17 mouse cellular contexts compared by ENCODE assay signal in the genomic region with DNA sequence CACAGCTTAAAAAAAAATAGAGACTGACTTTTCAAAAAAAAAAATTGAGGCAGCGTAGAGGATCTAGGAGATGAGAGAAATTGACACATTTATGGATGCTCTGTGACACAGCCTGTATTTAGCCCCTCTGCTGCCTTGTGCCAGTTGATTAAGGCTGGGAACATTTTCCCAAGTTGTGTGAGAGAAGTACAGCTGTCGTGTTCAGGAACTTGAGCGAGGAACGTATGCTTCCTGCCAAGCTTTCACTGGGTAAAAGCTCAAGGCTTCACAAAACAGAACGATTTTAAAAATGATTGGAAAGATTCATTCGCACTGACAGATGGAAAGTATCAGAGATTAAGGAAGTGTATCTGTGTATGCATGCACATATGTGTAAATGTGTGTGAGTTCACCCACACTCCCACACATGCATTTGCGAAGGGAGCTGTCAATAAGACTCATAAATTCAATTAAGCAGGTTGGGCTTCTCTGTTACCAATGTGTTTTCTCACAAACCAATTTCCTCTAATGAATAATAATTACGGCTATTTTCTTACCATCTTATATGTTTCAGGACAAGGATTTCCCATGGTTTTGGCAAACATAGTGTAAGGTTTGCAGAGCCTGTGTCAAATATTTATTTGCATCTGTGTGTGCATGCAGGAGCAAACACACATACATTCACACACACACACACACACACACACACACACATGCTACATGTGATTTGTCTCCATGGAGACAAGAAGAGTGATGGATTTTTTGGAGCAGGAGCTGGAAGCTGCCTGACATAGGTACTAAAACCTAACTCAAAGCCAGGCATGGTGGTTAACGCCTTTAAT.
DNase-seq lines count a peak whose midpoint lies in the region; ATAC-seq and TF ChIP-seq lines count a peak whose summit lies in the region.
"Had no signal": no experiment of that assay in that cellular context is flagged by ENCODE, and none has a peak within 500 bp of the region (broad histone marks: within the 10 kb centered on the region; RNA-seq: fewer than 3 reads in every experiment).

No protein-coding gene starts in this region.

- 82% methylated on average over 9 of the region's 9 CpGs for WGBS in forebrain, embryonic 13.5 days
- 89% methylated on average over 9 of the region's 9 CpGs for WGBS in forebrain, embryonic 12.5 days

- H3K4me1 ChIP-seq in forebrain, embryonic 13.5 days: no peaks in the 10 kb centered on the region
- no peaks in the 10 kb centered on the region for H3K4me1 ChIP-seq in forebrain, embryonic 12.5 days
- H3K4me1 ChIP-seq: embryonic facial prominence, embryonic 12.5 days; kidney, embryonic 15.5 days; stomach, embryonic 15.5 days had no signal

- no peak overlapping the region for H3K27ac ChIP-seq in forebrain, embryonic 13.5 days
- H3K27ac ChIP-seq in forebrain, embryonic 12.5 days: no peak overlapping the region
- no peak overlapping the region for H3K27ac ChIP-seq in gastrocnemius, adult 2 months
- H3K27ac ChIP-seq: embryonic facial prominence, embryonic 12.5 days; kidney, embryonic 15.5 days; stomach, embryonic 15.5 days had no signal

- peak; percentile 88; the same call in 1 of the 2 replicates for ATAC-seq in forebrain, embryonic 13.5 days
- ATAC-seq in forebrain, embryonic 12.5 days (ENCODE audit: low FRiP score): no peak
- ATAC-seq: Patski had no signal

- no peak overlapping the region for H3K4me2 ChIP-seq in forebrain, embryonic 13.5 days
- H3K4me2 ChIP-seq in forebrain, embryonic 12.5 days: no peak overlapping the region
- H3K4me2 ChIP-seq: embryonic facial prominence, embryonic 12.5 days; kidney, embryonic 15.5 days; liver, embryonic 11.5 days; stomach, embryonic 15.5 days had no signal

- H3K9me3 ChIP-seq in forebrain, embryonic 13.5 days (replicated peaks): no peaks in the 10 kb centered on the region
- H3K9me3 ChIP-seq in forebrain, embryonic 12.5 days: no peaks in the 10 kb centered on the region
- H3K9me3 ChIP-seq: embryonic facial prominence, embryonic 12.5 days; kidney, embryonic 15.5 days; stomach, embryonic 15.5 days had no signal

- intact Hi-C loops in left cerebral cortex, postnatal 25 days (cut with DNase I): loop anchor here (10.0 kb wide), 3 partner anchors 538 to 662 kb away; partner anchors contain the start of gene Kirrel3
- intact Hi-C loops in gastrocnemius, adult 2 months (cut with DNase I): no loop called here

- peak; percentile 26 to 77 for DNase-seq in left cerebral cortex, postnatal 25 days (ENCODE audit: low spot score in 2 of 2)
- no peak for DNase-seq in left cerebral cortex, adult 11 months (ENCODE audit: low spot score)
- DNase-seq in layer of hippocampus, adult 9-11 months: peak; percentile 83
- peak; percentile 84 for DNase-seq in telencephalon, adult 2 months (ENCODE audit: low read depth, low spot score)
- DNase-seq in adrenal gland, adult 8-10 months: no peak
- DNase-seq in gastrocnemius, adult 2 months: no peak
- DNase-seq: adrenal gland, postnatal 14 days; cerebellum, postnatal 36 days; heart, postnatal 36 days; thymus, postnatal 25 days had no signal

- H3K9ac ChIP-seq in forebrain, embryonic 13.5 days: no peak overlapping the region
- H3K9ac ChIP-seq in forebrain, embryonic 12.5 days: no peak overlapping the region
- H3K9ac ChIP-seq: embryonic facial prominence, embryonic 12.5 days; kidney, embryonic 15.5 days; stomach, embryonic 15.5 days had no signal

- no peak overlapping the region for H3K4me3 ChIP-seq in forebrain, embryonic 13.5 days
- no peak overlapping the region for H3K4me3 ChIP-seq in forebrain, embryonic 12.5 days (replicated peaks)
- no peak overlapping the region for H3K4me3 ChIP-seq in gastrocnemius, adult 2 months
- H3K4me3 ChIP-seq: embryonic facial prominence, embryonic 12.5 days; kidney, embryonic 15.5 days; stomach, embryonic 15.5 days had no signal

- no peaks in the 10 kb centered on the region for H3K36me3 ChIP-seq in forebrain, embryonic 13.5 days (ENCODE audit: poor library complexity, severe bottlenecking)
- no peaks in the 10 kb centered on the region for H3K36me3 ChIP-seq in forebrain, embryonic 12.5 days (replicated peaks)
- H3K36me3 ChIP-seq: embryonic facial prominence, embryonic 12.5 days; kidney, embryonic 15.5 days; stomach, embryonic 15.5 days had no signal

- H3K27me3 ChIP-seq in forebrain, embryonic 13.5 days: no peaks in the 10 kb centered on the region
- H3K27me3 ChIP-seq in forebrain, embryonic 12.5 days: no peaks in the 10 kb centered on the region
- H3K27me3 ChIP-seq: embryonic facial prominence, embryonic 12.5 days; kidney, embryonic 15.5 days; Patski; stomach, embryonic 15.5 days had no signal

- TF ChIP-seq CTCF in gastrocnemius, adult 2 months (IDR thresholded peaks at IDR 0.05): no peak

Comparison
In these comparisons a context has a peak if more than half of its experiments do, and no peak if none do; other contexts are left out.
1. DNase-seq: peak in left cerebral cortex, postnatal 25 days (2 of 2), layer of hippocampus, adult 9-11 months (single experiment) and telencephalon, adult 2 months (single experiment); none in left cerebral cortex, adult 11 months (single experiment), adrenal gland, adult 8-10 months (single experiment) and gastrocnemius, adult 2 months (single experiment).